Mouse (Mus musculus) bone marrow macrophage, adult 2 months (primary cell): ENCODE results near the gene Adgrl1.

Experiments
- CTCF ChIP-seq: IDR thresholded peaks from 2 replicates; pipeline ENCODE4 v1.5.1; 2012; ENCODE audit warnings: low read depth, mild to moderate bottlenecking, low read length, moderate library complexity
- POLR2A ChIP-seq: IDR thresholded peaks from 2 replicates; pipeline ENCODE4 v1.6.1; 2012; ENCODE audit warnings: mild to moderate bottlenecking, low read depth, low read length, borderline replicate concordance

- TF ChIP-seq CTCF = no peak
- TF ChIP-seq POLR2A = no peak
Observed at GRCm38 (mm10) chr8:83955958-83956218, 56.0 kb downstream of the Adgrl1 start.
